Mouse (Mus musculus) stomach, postnatal 0 days (tissue): ENCODE results near the gene Tnrc6b.

Experiments used
- CTCF ChIP-seq: IDR thresholded peaks from 2 replicates; pipeline ENCODE4 v1.5.1; 2016; ENCODE audit warnings: antibody characterized with exemption, low read depth, mild to moderate bottlenecking, moderate library complexity
- EP300 ChIP-seq: optimal IDR thresholded peaks from 2 replicates; pipeline ENCODE3; 2016; ENCODE audit warnings: antibody characterized with exemption

DNA sequence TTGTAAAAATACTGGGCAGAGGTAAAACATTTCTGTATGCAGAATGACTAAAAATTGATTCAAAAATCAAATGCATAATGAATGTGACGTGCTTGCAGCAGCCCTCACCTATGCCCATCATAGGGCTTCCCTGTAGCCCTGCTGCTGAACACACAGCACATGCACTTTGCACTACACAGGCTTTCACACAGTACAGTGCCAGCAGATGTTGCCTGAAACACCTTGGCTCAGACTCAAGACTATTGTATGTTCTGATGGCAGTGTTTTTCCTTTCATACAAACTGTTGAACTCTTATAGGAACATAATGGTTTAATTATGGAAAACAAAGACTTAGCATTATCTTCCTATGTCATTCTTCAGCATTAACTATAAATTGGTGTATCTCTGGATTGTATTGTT is 84.0 kb downstream of the Tnrc6b start:
- TF ChIP-seq CTCF (no peak), EP300 (no peak)
